Mouse (Mus musculus): Measurements from ENCODE around the gene Taar7f. TPM values are rescaled to one million over a fixed set of nuclear protein-coding genes. Genes with fewer than 3 reads are reported as not detected.
"Not testable (repeated sequence)": the region's sequence is repeated elsewhere in the genome, so short reads cannot be mapped to it uniquely, and the experiment has no call there.

Gene Taar7f
- polyA plus RNA-seq, 1 experiment from 2014 or later, result not detected

- Histone ChIP-seq H3K9ac (no peak overlapping the region), H3K4me3 (no peak overlapping the region), H3K36me3 (no peaks in the 10 kb centered on the region), H3K9me3 (no peaks in the 10 kb centered on the region), H3K27me3 (no peaks in the 10 kb centered on the region), H3K27ac (no peak overlapping the region), H3K4me1 (replicated peaks) (no peaks in the 10 kb centered on the region), H3K4me2 (no peak overlapping the region)
- 38% methylated on average over 3 of the region's 3 CpGs for WGBS
- no peak for ATAC-seq (ENCODE audit: low FRiP score)
Observed at GRCm38 (mm10) chr10:24080166-24080565, 30.9 kb downstream of the Taar7f start.

DNA sequence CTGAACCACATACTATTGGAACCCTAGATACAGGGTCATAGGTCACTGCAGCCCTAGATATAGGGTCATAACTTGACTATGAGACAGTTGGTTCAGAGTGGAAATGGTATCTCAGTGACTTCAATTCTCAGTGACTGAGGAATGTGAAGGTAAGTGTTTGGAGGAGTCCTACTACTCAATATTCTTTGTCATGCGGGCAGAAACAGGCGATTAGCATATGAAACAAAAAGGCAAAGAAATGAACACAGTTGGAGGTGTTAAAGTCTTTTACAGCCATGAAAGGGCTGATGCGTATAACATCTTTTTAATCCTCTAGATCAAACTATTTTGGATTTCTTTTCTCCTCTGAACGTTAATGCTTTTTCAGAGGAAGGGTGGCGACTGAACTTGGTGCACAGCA, 36.6 kb downstream of the Taar7f start:
- WGBS, result 54% methylated on average over 5 of the region's 5 CpGs
- Histone ChIP-seq H3K36me3 (no peaks in the 10 kb centered on the region), H3K27me3 (no peaks in the 10 kb centered on the region), H3K27ac (no peak overlapping the region), H3K4me2 (no peak overlapping the region), H3K4me3 (no peak overlapping the region), H3K9ac (no peak overlapping the region), H3K4me1 (replicated peaks) (no peaks in the 10 kb centered on the region), H3K9me3 (no peaks in the 10 kb centered on the region)
- ATAC-seq (ENCODE audit: low FRiP score), result no peak

DNA sequence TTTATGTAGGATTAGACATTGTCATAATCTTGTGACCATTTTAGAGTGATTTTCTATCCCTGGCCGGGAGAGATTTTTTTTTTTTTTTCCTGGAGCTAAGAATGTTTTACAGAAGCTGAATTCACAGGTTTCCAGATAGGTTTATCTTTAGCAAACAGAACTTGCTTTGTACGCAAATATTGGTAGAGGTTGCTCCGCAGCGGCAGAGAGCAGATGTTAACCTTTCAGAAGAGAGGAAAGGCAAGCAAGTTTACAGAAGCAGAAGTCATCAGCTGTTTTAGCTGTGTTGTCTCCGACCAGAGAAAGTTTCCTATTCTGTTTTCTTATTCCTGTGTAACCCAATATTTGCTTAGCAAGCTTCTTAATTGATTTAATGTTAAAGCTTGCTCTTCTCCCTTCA, 37.2 kb downstream of the Taar7f start:
- no peak overlapping the region for H3K9ac ChIP-seq
- no peaks in the 10 kb centered on the region for H3K36me3 ChIP-seq
- 91% methylated on average over 5 of the region's 5 CpGs for WGBS
- no peak overlapping the region for H3K4me2 ChIP-seq
- H3K27me3 ChIP-seq, result no peaks in the 10 kb centered on the region
- H3K4me1 ChIP-seq (replicated peaks), result no peaks in the 10 kb centered on the region
- no peak overlapping the region for H3K4me3 ChIP-seq
- no peak overlapping the region for H3K27ac ChIP-seq
- H3K9me3 ChIP-seq, result no peaks in the 10 kb centered on the region
- no peak for ATAC-seq (ENCODE audit: low FRiP score)

- H3K27ac ChIP-seq, result no peak overlapping the region
- no peaks in the 10 kb centered on the region for H3K9me3 ChIP-seq
- WGBS, result 100% methylated on average over 2 of the region's 2 CpGs
- no peaks in the 10 kb centered on the region for H3K27me3 ChIP-seq
- H3K4me1 ChIP-seq (replicated peaks), result no peaks in the 10 kb centered on the region
- no peaks in the 10 kb centered on the region for H3K36me3 ChIP-seq
- H3K4me3 ChIP-seq, result no peak overlapping the region
- H3K9ac ChIP-seq, result no peak overlapping the region
- H3K4me2 ChIP-seq, result no peak overlapping the region
- ATAC-seq (ENCODE audit: low FRiP score), result no peak
Observed at GRCm38 (mm10) chr10:24087168-24087567, 37.9 kb downstream of the Taar7f start.

DNA sequence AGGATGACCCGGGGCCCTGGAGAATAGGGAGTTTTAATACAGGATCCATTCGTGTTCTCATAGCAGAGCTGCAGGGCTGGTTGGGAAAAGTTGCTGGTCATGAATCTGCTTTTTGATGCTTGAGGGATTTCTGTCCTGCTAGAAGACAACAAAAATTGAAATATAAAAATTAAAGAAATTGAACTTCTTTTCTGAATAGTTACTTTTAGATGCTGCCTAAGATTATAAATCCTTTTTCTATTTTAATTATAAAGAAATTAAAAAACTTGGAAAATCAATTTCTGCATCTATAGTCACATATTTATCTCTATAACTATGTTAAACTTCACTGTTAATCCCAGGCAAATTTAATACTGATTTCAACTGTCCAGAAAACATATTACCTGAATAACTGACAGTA, 42.9 kb downstream of the Taar7f start, which contains the start of gene Taar8b:
TSS of gene Taar8b (minus strand) at position 101 of the 400 bp plus-strand sequence.
- no peak within 1 kb of the TSS for H3K4me2 ChIP-seq
- H3K9me3 ChIP-seq, result no peaks in the 10 kb centered on the region
- H3K9ac ChIP-seq, result no peak within 1 kb of the TSS
- H3K27ac ChIP-seq, result no peak within 1 kb of the TSS
- no peak within 1 kb of the TSS for H3K4me3 ChIP-seq
- no peaks in the 10 kb centered on the region for H3K36me3 ChIP-seq
- ATAC-seq (ENCODE audit: low FRiP score), result no peak
- H3K4me1 ChIP-seq (replicated peaks), result no peaks in the 10 kb centered on the region
- H3K27me3 ChIP-seq, result no peaks in the 10 kb centered on the region
- WGBS, result 76% methylated on average over 2 of the region's 2 CpGs

GRCm38 (mm10) chr10:24097010-24097409, 47.7 kb downstream of the Taar7f start:
- not testable (repeated sequence) for ATAC-seq (ENCODE audit: low FRiP score)
- 66% methylated on average over 2 of the region's 2 CpGs for WGBS

More at GRCm38 (mm10) chr10:24097010-24097409, 47.7 kb downstream of the Taar7f start:
- not testable (repeated sequence) for H3K4me1 ChIP-seq (replicated peaks); H3K4me3 ChIP-seq; H3K27me3 ChIP-seq; H3K9me3 ChIP-seq; H3K27ac ChIP-seq; H3K9ac ChIP-seq; H3K4me2 ChIP-seq; H3K36me3 ChIP-seq

Other genes starting within 250 kb of the Taar7f start
- not detected in 2 replicates for gene Vnn3, start 198.0 kb upstream of the Taar7f start, polyA plus RNA-seq (2015; fragmentation: Nextera tagmentation; extraction: Ambion mirVana)
- gene Vnn1, start 154.8 kb upstream of the Taar7f start, polyA plus RNA-seq (2015; fragmentation: Nextera tagmentation; extraction: Ambion mirVana), result 0.09 and 0.21 TPM in 2 replicates
- gene Taar1, start 129.2 kb upstream of the Taar7f start, polyA plus RNA-seq (2015; fragmentation: Nextera tagmentation; extraction: Ambion mirVana), result not detected in 2 replicates
- not detected in 2 replicates for gene Taar2, start 110.9 kb upstream of the Taar7f start, polyA plus RNA-seq (2015; fragmentation: Nextera tagmentation; extraction: Ambion mirVana)
- not detected in 2 replicates for gene Taar3, start 100.0 kb upstream of the Taar7f start, polyA plus RNA-seq (2015; fragmentation: Nextera tagmentation; extraction: Ambion mirVana)
- not detected in 2 replicates for gene Taar4, start 89.0 kb upstream of the Taar7f start, polyA plus RNA-seq (2015; fragmentation: Nextera tagmentation; extraction: Ambion mirVana)
- gene Taar5, start 78.8 kb upstream of the Taar7f start, polyA plus RNA-seq (2015; fragmentation: Nextera tagmentation; extraction: Ambion mirVana), result not detected in 2 replicates
- not detected in 2 replicates for gene Taar6, start 63.9 kb upstream of the Taar7f start, polyA plus RNA-seq (2015; fragmentation: Nextera tagmentation; extraction: Ambion mirVana)
- gene Taar7a, start 56.0 kb upstream of the Taar7f start, polyA plus RNA-seq (2015; fragmentation: Nextera tagmentation; extraction: Ambion mirVana), result not detected in 2 replicates
- gene Taar7b, start 49.6 kb upstream of the Taar7f start, polyA plus RNA-seq (2015; fragmentation: Nextera tagmentation; extraction: Ambion mirVana), result not detected in 2 replicates
- not detected in 2 replicates for gene Taar7d, start 22.3 kb upstream of the Taar7f start, polyA plus RNA-seq (2015; fragmentation: Nextera tagmentation; extraction: Ambion mirVana)
- not detected in 2 replicates for gene Taar7e, start 11.9 kb upstream of the Taar7f start, polyA plus RNA-seq (2015; fragmentation: Nextera tagmentation; extraction: Ambion mirVana)
- not detected in 2 replicates for gene Taar8a, start 27.0 kb downstream of the Taar7f start, polyA plus RNA-seq (2015; fragmentation: Nextera tagmentation; extraction: Ambion mirVana)
- not detected in 2 replicates for gene Taar8b, start 42.8 kb downstream of the Taar7f start, polyA plus RNA-seq (2015; fragmentation: Nextera tagmentation; extraction: Ambion mirVana)
- not detected in 2 replicates for gene Taar8c, start 52.4 kb downstream of the Taar7f start, polyA plus RNA-seq (2015; fragmentation: Nextera tagmentation; extraction: Ambion mirVana)
- not detected in 2 replicates for gene Taar9, start 60.0 kb downstream of the Taar7f start, polyA plus RNA-seq (2015; fragmentation: Nextera tagmentation; extraction: Ambion mirVana)
- 273 and 279 TPM in 2 replicates for gene Stx7, start 99.8 kb downstream of the Taar7f start, polyA plus RNA-seq (2015; fragmentation: Nextera tagmentation; extraction: Ambion mirVana)
- 8.6 and 9.6 TPM in 2 replicates for gene Moxd1, start 174.0 kb downstream of the Taar7f start, polyA plus RNA-seq (2015; fragmentation: Nextera tagmentation; extraction: Ambion mirVana)

Data from hindbrain, embryonic 13.5 days (tissue).